Mouse (Mus musculus) CH12.LX (cell line): ENCODE measurements at regions not wholly inside any gene's neighbourhood (a gene's known extent, or its start where the extent isn't known, plus 50 kb on each side); places are given as distances from the start of the nearest gene placed in this dataset.

Experiments
- DNase-seq: peaks from one replicate; pipeline ENCODE4 v3.0.0-alpha.2; 2013; ENCODE audit errors: extremely low read depth
- H3K27ac ChIP-seq: 2 replicates; pipeline ENCODE4 v1.5.1; 2012; ENCODE audit warnings: low read depth, mild to moderate bottlenecking, control low read depth, moderate library complexity; ENCODE audit not compliant: insufficient read depth
- H3K27me3 ChIP-seq: replicated peaks from 2 replicates; pipeline ENCODE3; 2012; ENCODE audit warnings: inconsistent platforms
- H3K36me3 ChIP-seq, 2 experiments: replicated peaks in 1 of 2; 2 replicates each; pipeline versions ENCODE3 to v1.6.1; 2012; ENCODE audit warnings: inconsistent platforms in 1 of 2, low read length in 1 of 2, mild to moderate bottlenecking in 1 of 2, mixed read lengths in 1 of 2, moderate library complexity in 1 of 2; ENCODE audit not compliant: control insufficient read depth in 1 of 2, insufficient read depth in 1 of 2
- H3K4me1 ChIP-seq, 2 experiments: 2 replicates each; pipeline ENCODE4 v1.6.1; 2012; ENCODE audit warnings: inconsistent platforms in 1 of 2, moderate library complexity in 1 of 2; ENCODE audit not compliant: insufficient read depth in 2 of 2, control insufficient read depth in 1 of 2
- H3K4me2 ChIP-seq: 2 replicates; pipeline ENCODE4 v1.6.1; 2012; ENCODE audit warnings: low read depth, mild to moderate bottlenecking, control low read depth; ENCODE audit not compliant: poor library complexity, insufficient read depth, severe bottlenecking
- H3K4me3 ChIP-seq, 3 experiments: fragments of 150-350 bp in 1 of 3; sonication (generic) in 1 of 3; replicated peaks in 1 of 3; 2 replicates each; pipeline versions ENCODE3 to v1.5.1; 2011 to 2012; ENCODE audit warnings: low read depth in 2 of 3, low read length in 2 of 3, mild to moderate bottlenecking in 2 of 3, moderate library complexity in 2 of 3, control low read depth in 1 of 3, improper control_type of control experiment in 1 of 3, inconsistent platforms in 1 of 3, mixed read lengths in 1 of 3; ENCODE audit not compliant: poor library complexity in 1 of 3
- H3K79me2 ChIP-seq: replicated peaks from 2 replicates; pipeline ENCODE4 v1.6.1; 2012; ENCODE audit warnings: mild to moderate bottlenecking, moderate library complexity; ENCODE audit not compliant: control insufficient read depth, poor library complexity, insufficient read depth, severe bottlenecking; ENCODE audit errors: extremely low read depth
- H3K9ac ChIP-seq: 2 replicates; pipeline ENCODE4 v1.6.1; 2012; ENCODE audit warnings: low read depth, mild to moderate bottlenecking, control low read depth, moderate library complexity; ENCODE audit not compliant: insufficient read depth
- H3K9me3 ChIP-seq: replicated peaks from 2 replicates; pipeline ENCODE3; 2012; ENCODE audit warnings: low read length, inconsistent platforms, mixed read lengths
- BHLHE40 ChIP-seq: IDR thresholded peaks from 2 replicates; pipeline ENCODE4 v1.6.1; 2011; ENCODE audit warnings: mild to moderate bottlenecking, low read depth, low read length, improper control_type of control experiment
- CHD1 ChIP-seq: IDR thresholded peaks from 2 replicates; pipeline ENCODE4 v1.6.1; 2012; ENCODE audit warnings: low read depth, low read length, improper control_type of control experiment, inconsistent platforms
- CHD2 ChIP-seq: IDR thresholded peaks from 2 replicates; pipeline ENCODE4 v1.6.1; 2011; ENCODE audit warnings: low read length, improper control_type of control experiment
- CTCF ChIP-seq, 2 experiments: IDR thresholded peaks in 1 of 2; conservative IDR thresholded peaks in 1 of 2; 2 replicates each; pipeline ENCODE4 v1.5.1; 2011 to 2012; ENCODE audit warnings: low read depth in 2 of 2, low read length in 2 of 2, improper control_type of control experiment in 1 of 2, inconsistent platforms in 1 of 2, mild to moderate bottlenecking in 1 of 2, moderate library complexity in 1 of 2
- ELF1 ChIP-seq: IDR thresholded peaks from 2 replicates; pipeline ENCODE4 v1.6.1; 2014; ENCODE audit warnings: low read depth, mild to moderate bottlenecking, inconsistent platforms, low read length, improper control_type of control experiment
- ETS1 ChIP-seq: conservative IDR thresholded peaks from 2 replicates; pipeline ENCODE4 v1.6.1; 2012; ENCODE audit warnings: low read depth, mild to moderate bottlenecking, inconsistent platforms, low read length, improper control_type of control experiment, moderate library complexity
- IRF4 ChIP-seq: IDR thresholded peaks from 2 replicates; pipeline ENCODE4 v1.6.1; 2014; ENCODE audit warnings: low read depth, mild to moderate bottlenecking, inconsistent platforms, low read length, improper control_type of control experiment
- JUND ChIP-seq: conservative IDR thresholded peaks from 2 replicates; pipeline ENCODE4 v1.6.1; 2011; ENCODE audit warnings: low read depth, low read length, improper control_type of control experiment
- MAFK ChIP-seq: IDR thresholded peaks from 2 replicates; pipeline ENCODE4 v1.6.1; 2011; ENCODE audit warnings: low read length, improper control_type of control experiment; ENCODE audit not compliant: insufficient replicate concordance
- MAX ChIP-seq: IDR thresholded peaks from 2 replicates; pipeline ENCODE4 v1.6.1; 2011; ENCODE audit warnings: low read length, improper control_type of control experiment
- MAZ ChIP-seq: IDR thresholded peaks from 2 replicates; pipeline ENCODE4 v1.6.1; 2012; ENCODE audit warnings: low read depth, mild to moderate bottlenecking, inconsistent platforms, low read length, improper control_type of control experiment, moderate library complexity
- MEF2A ChIP-seq: IDR thresholded peaks from 2 replicates; pipeline ENCODE4 v1.6.1; 2014; ENCODE audit warnings: low read depth, mild to moderate bottlenecking, inconsistent platforms, low read length, improper control_type of control experiment, borderline replicate concordance
- MXI1 ChIP-seq: IDR thresholded peaks from 2 replicates; pipeline ENCODE4 v1.6.1; 2011; ENCODE audit warnings: mild to moderate bottlenecking, low read depth, low read length, improper control_type of control experiment
- NELFE ChIP-seq: IDR thresholded peaks from 2 replicates; pipeline ENCODE4 v1.6.1; 2011; ENCODE audit warnings: low read depth, low read length, improper control_type of control experiment
- POLR2AphosphoS2 ChIP-seq: IDR thresholded peaks from 2 replicates; pipeline ENCODE4 v1.6.1; 2011; ENCODE audit warnings: low read depth, low read length, improper control_type of control experiment
- RAD21 ChIP-seq: IDR thresholded peaks from 2 replicates; pipeline ENCODE4 v1.6.1; 2011; ENCODE audit warnings: low read depth, mild to moderate bottlenecking, low read length, improper control_type of control experiment, moderate library complexity
- RCOR1 ChIP-seq: conservative IDR thresholded peaks from 2 replicates; pipeline ENCODE4 v1.6.1; 2012; ENCODE audit warnings: low read depth, mild to moderate bottlenecking, inconsistent platforms, low read length, improper control_type of control experiment
- SMC3 ChIP-seq: IDR thresholded peaks from 2 replicates; pipeline ENCODE4 v1.6.1; 2011; ENCODE audit warnings: low read depth, low read length, improper control_type of control experiment
- TBP ChIP-seq: conservative IDR thresholded peaks from 2 replicates; pipeline ENCODE4 v1.6.1; 2011; ENCODE audit warnings: low read depth, low read length, improper control_type of control experiment
- TCF12 ChIP-seq: IDR thresholded peaks from 2 replicates; pipeline ENCODE4 v1.6.1; 2014; ENCODE audit warnings: low read depth, mild to moderate bottlenecking, inconsistent platforms, low read length, improper control_type of control experiment
- USF1 ChIP-seq: IDR thresholded peaks from 2 replicates; pipeline ENCODE4 v1.6.1; 2014; ENCODE audit warnings: low read depth, mild to moderate bottlenecking, inconsistent platforms, low read length, improper control_type of control experiment
- USF2 ChIP-seq: conservative IDR thresholded peaks from 2 replicates; pipeline ENCODE4 v1.6.1; 2011; ENCODE audit warnings: low read depth, low read length, improper control_type of control experiment
- ZKSCAN1 ChIP-seq: IDR thresholded peaks from 2 replicates; pipeline ENCODE4 v1.6.1; 2012; ENCODE audit warnings: low read depth, inconsistent platforms, low read length, improper control_type of control experiment, borderline replicate concordance
- dilution Hi-C: fragments of 300-500 bp; cut with MboI; formaldehyde crosslinking; loops from 2 replicates; pipeline ENCODE4 v1.14.3; 2020; ENCODE audit warnings: low sequenced_read_pairs; ENCODE audit not compliant: extremely low pct_unique_long_range_greater_than_20kb, extremely low pct_ligation_motif_present
- in situ Hi-C: fragments of 300-500 bp; cut with MboI; formaldehyde crosslinking; loops from 3 replicates; pipeline ENCODE4 v1.14.3; 2019; ENCODE audit warnings: low sequenced_read_pairs, low pct_ligation_motif_present, low pct_unique_long_range_greater_than_20kb, mixed read lengths

- Histone ChIP-seq H3K4me2 (no peak overlapping the region), H3K36me3 (no peaks in the 10 kb centered on the region), H3K79me2 (no peaks in the 10 kb centered on the region), H3K27me3 (no peaks in the 10 kb centered on the region), H3K4me1 (no peaks in the 10 kb centered on the region), H3K9ac (no peak overlapping the region), H3K27ac (no peak overlapping the region), H3K4me3 (no peak overlapping the region), H3K9me3 (peaks cover 15% of the 10 kb centered on the region)
- DNase-seq, result no peak
- TF ChIP-seq POLR2AphosphoS2, result no peak
- no peak for TF ChIP-seq JUND
- TF ChIP-seq IRF4, result no peak
- no peak for TF ChIP-seq MXI1
- no peak for TF ChIP-seq USF1
- TF ChIP-seq CHD1, result no peak
- dilution Hi-C loops (no loop called here), in situ Hi-C loops (no loop called here)
These were observed 97.7 kb downstream of the Gm10260 start for GRCm38 (mm10) chr13:97662741-97663140.

- DNase-seq, result no peak
- Histone ChIP-seq H3K27ac (no peak overlapping the region), H3K9me3 (peaks cover 22% of the 10 kb centered on the region), H3K9ac (no peak overlapping the region), H3K36me3 (no peaks in the 10 kb centered on the region), H3K4me3 (no peak overlapping the region), H3K4me2 (no peak overlapping the region), H3K79me2 (no peaks in the 10 kb centered on the region), H3K27me3 (no peaks in the 10 kb centered on the region), H3K4me1 (no peaks in the 10 kb centered on the region)
- dilution Hi-C loops, result no loop called here
- in situ Hi-C loops, result no loop called here
- TF ChIP-seq ELF1 (no peak), TBP (no peak), RAD21 (no peak), RCOR1 (no peak), USF1 (no peak), ETS1 (no peak), SMC3 (no peak), MAFK (no peak), MAX (no peak), TCF12 (no peak), MEF2A (no peak), USF2 (no peak), BHLHE40 (no peak), ZKSCAN1 (no peak), CHD2 (no peak), CTCF (conservative IDR thresholded peaks at IDR 0.05 in 1 of 2, IDR thresholded peaks at IDR 0.05 in 1 of 2; ENCODE audit: low read depth in 2 of 2, low read length in 2 of 2) (no peak), NELFE (no peak), MAZ (no peak)
These were observed 103.8 kb downstream of the Gm10260 start for GRCm38 (mm10) chr13:97656618-97657017.
